Mouse (Mus musculus) ZHBTc4 (cell line): ENCODE measurements around the gene Mau2.

ENCODE experiments used
- DNase-seq: peaks from one replicate; pipeline ENCODE4 v3.0.0-alpha.2; 2011; ENCODE audit warnings: low read depth, low spot score

Gene Mau2

GRCm38 (mm10) chr8:69973442-69974161, 68.9 kb downstream of the Mau2 start:
- peak; percentile 70 for DNase-seq

GRCm38 (mm10) chr8:69973063-69973441, 69.5 kb downstream of the Mau2 start:
- DNase-seq: no peak

- DNase-seq: no peak
Measured at GRCm38 (mm10) chr8:69970880-69971279, 71.7 kb downstream of the Mau2 start.

GRCm38 (mm10) chr8:69967291-69967933, 75.1 kb downstream of the Mau2 start:
- DNase-seq: no peak
